Mouse (Mus musculus): Measurements from ENCODE around the gene Gtf3c5.

DNA sequence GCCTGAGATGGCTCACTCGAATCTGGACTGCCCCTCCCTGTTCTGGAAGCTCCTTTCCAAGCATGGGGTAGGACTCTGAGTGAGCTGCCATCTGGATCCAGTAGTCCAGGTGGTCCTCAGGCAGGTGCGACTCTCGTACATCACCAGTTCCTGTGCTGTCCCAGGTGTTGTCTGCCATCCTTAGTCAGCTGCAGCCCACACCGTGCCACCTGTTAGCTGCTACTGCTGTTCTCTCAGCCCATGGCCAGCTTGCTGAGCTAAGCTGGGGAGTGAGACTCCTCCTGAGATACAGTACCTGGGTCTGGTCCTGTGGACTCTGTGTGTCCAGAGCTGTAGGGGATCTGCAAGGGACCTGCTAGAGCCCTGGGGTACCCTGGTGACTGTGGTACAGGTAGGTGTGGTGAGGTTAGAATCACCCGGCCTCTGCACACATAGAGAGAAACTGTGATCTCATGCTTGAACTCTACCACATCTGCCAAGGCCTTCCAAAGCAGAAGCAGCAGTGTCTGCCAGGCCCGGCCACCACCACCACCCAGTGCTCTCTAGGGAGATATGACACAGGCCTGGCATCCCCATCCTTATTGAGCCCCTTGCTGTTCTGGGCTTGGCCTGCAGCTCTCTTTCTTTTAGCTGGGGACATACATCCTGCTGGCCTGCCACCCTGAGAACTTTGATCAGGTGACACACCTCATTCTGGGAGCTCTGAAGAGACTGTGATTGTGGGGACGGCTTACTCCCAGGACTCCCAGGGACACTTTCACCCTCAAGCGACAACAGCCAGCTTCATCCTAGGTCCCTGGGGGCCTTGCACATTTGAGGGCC, 45.3 kb downstream of the Gtf3c5 start:
- TF ChIP-seq POLR2A (IDR thresholded peaks at IDR 0.05; ENCODE audit: insufficient read depth, low read length), result no peak
- TF ChIP-seq EP300 (IDR thresholded peaks at IDR 0.05; ENCODE audit: insufficient read depth, low read depth, low read length), result no peak
- TF ChIP-seq CTCF (IDR thresholded peaks at IDR 0.05; ENCODE audit: low read depth, low read length), result no peak

Data from ES-Bruce4 (cell line).